Mouse (Mus musculus) kidney, embryonic 15.5 days (tissue): Measurements from ENCODE around the gene Gm45021. TPM values are rescaled to one million over a fixed set of nuclear protein-coding genes. Genes with fewer than 3 reads are reported as not detected.
"Not testable (repeated sequence)": the region's sequence is repeated elsewhere in the genome, so short reads cannot be mapped to it uniquely, and the experiment has no call there.

ENCODE experiments used
- ATAC-seq: fragments of 200-750 bp; cut with Nextera tagmentation; replicated peaks from 2 replicates; pipeline ENCODE4 v1.8.0; 2017; ENCODE audit warnings: moderate TSS enrichment; ENCODE audit not compliant: low FRiP score
- H3K27ac ChIP-seq: fragments of 300-500 bp; sonication (generic); 2 replicates; pipeline ENCODE4 v1.5.1; 2015; ENCODE audit warnings: mild to moderate bottlenecking, inconsistent platforms
- H3K27me3 ChIP-seq: fragments of 300-500 bp; sonication (generic); 2 replicates; pipeline ENCODE4 v1.6.1; 2015; ENCODE audit warnings: inconsistent platforms
- H3K36me3 ChIP-seq: fragments of 300-500 bp; sonication (generic); 2 replicates; pipeline ENCODE4 v1.6.1; 2015; ENCODE audit warnings: inconsistent platforms
- H3K4me1 ChIP-seq: fragments of 300-500 bp; sonication (generic); 2 replicates; pipeline ENCODE4 v1.6.1; 2015; ENCODE audit warnings: inconsistent platforms
- H3K4me2 ChIP-seq: fragments of 300-500 bp; sonication (generic); 2 replicates; pipeline ENCODE4 v1.6.1; 2015; ENCODE audit warnings: moderate library complexity, mild to moderate bottlenecking, inconsistent platforms
- H3K4me3 ChIP-seq: fragments of 300-500 bp; sonication (generic); replicated peaks from 2 replicates; pipeline ENCODE4 v1.5.1; 2015; ENCODE audit warnings: mild to moderate bottlenecking, inconsistent platforms
- H3K9ac ChIP-seq: fragments of 300-500 bp; sonication (generic); 2 replicates; pipeline ENCODE4 v1.6.1; 2015; ENCODE audit warnings: mild to moderate bottlenecking, inconsistent platforms
- H3K9me3 ChIP-seq: fragments of 300-500 bp; sonication (generic); replicated peaks from 2 replicates; pipeline ENCODE4 v1.6.1; 2016; ENCODE audit warnings: inconsistent platforms
- WGBS: fragments of 180-500 bp; shearing (Covaris S2); methylation state at CpG from one replicate; pipeline ENCODE4 v1.1.7; 2015; ENCODE audit warnings: mixed read lengths; 5-methylcytosine and 5-hydroxymethylcytosine counted together
- polyA plus RNA-seq: library from polyadenylated mRNA; unstranded; fragments of >200 nt; fragmentation: Nextera tagmentation; extraction: Ambion mirVana; gene quantifications from 2 replicates; pipeline ENCODE4 v1.2.1, GENCODE M21; 2015

Gene Gm45021
- polyA plus RNA-seq, 1 experiment from 2014 or later: not detected

GRCm38 (mm10) chr6:48601271-48602079 lies 12.1 kb downstream of the Gm45021 start, which contains the start of gene Zfp775:
Zfp775 (plus strand) TSS chr6:48602063.
- peaks cover 17% of the 10 kb centered on the region for H3K4me1 ChIP-seq
- H3K4me3 ChIP-seq: peak within 1 kb of the TSS; percentile 65
- ATAC-seq: peak; percentile 99
- H3K9ac ChIP-seq: peak within 1 kb of the TSS; percentile 70
- peak within 1 kb of the TSS; percentile 91 for H3K27ac ChIP-seq
- no peaks in the 10 kb centered on the region for H3K27me3 ChIP-seq
- peak within 1 kb of the TSS; percentile 87 for H3K4me2 ChIP-seq
- H3K9me3 ChIP-seq: peaks cover 17% of the 10 kb centered on the region
- WGBS: 4% methylated on average over 33 of the region's 42 CpGs
- peaks cover 48% of the 10 kb centered on the region for H3K36me3 ChIP-seq

GRCm38 (mm10) chr6:48602080-48602741 lies 12.8 kb downstream of the Gm45021 start:
- Histone ChIP-seq H3K4me2 (peak overlapping the region; percentile 87), H3K27me3 (no peaks in the 10 kb centered on the region), H3K36me3 (peaks cover 41% of the 10 kb centered on the region), H3K9me3 (peaks cover 10% of the 10 kb centered on the region), H3K4me3 (peak overlapping the region; percentile 65), H3K4me1 (peaks cover 17% of the 10 kb centered on the region), H3K9ac (peak overlapping the region; percentile 70), H3K27ac (peak overlapping the region; percentile 65)
- peak; percentile 80 for ATAC-seq
- 1% methylated on average over 28 of the region's 28 CpGs for WGBS

GRCm38 (mm10) chr6:48608124-48608523 lies 18.7 kb downstream of the Gm45021 start:
- Histone ChIP-seq H3K4me1 (no peaks in the 10 kb centered on the region), H3K27ac (no peak overlapping the region), H3K36me3 (peaks cover 8% of the 10 kb centered on the region; the same call in 1 of the 2 replicates), H3K4me2 (no peak overlapping the region), H3K27me3 (no peaks in the 10 kb centered on the region), H3K9me3 (no peaks in the 10 kb centered on the region), H3K4me3 (no peak overlapping the region), H3K9ac (no peak overlapping the region)
- ATAC-seq: no peak
- 52% methylated on average over 2 of the region's 2 CpGs for WGBS

GRCm38 (mm10) chr6:48609512-48609911 lies 20.1 kb downstream of the Gm45021 start:
- H3K4me2 ChIP-seq: no peak overlapping the region
- ATAC-seq: no peak
- H3K9ac ChIP-seq: no peak overlapping the region
- no peaks in the 10 kb centered on the region for H3K4me1 ChIP-seq
- H3K9me3 ChIP-seq: no peaks in the 10 kb centered on the region
- H3K4me3 ChIP-seq: no peak overlapping the region
- peaks cover 20% of the 10 kb centered on the region for H3K36me3 ChIP-seq
- WGBS: 83% methylated on average over 7 of the region's 7 CpGs
- H3K27ac ChIP-seq: no peak overlapping the region
- H3K27me3 ChIP-seq: no peaks in the 10 kb centered on the region

GRCm38 (mm10) chr6:48610657-48611056 lies 21.2 kb downstream of the Gm45021 start:
- Histone ChIP-seq H3K27me3 (no peaks in the 10 kb centered on the region), H3K4me3 (no peak overlapping the region), H3K4me2 (no peak overlapping the region), H3K4me1 (no peaks in the 10 kb centered on the region), H3K9me3 (no peaks in the 10 kb centered on the region), H3K9ac (no peak overlapping the region), H3K27ac (no peak overlapping the region), H3K36me3 (peaks cover 23% of the 10 kb centered on the region)
- ATAC-seq: no peak
- WGBS: 87% methylated on average over 3 of the region's 3 CpGs

- ATAC-seq: no peak
- 95% methylated on average over 4 of the region's 4 CpGs for WGBS
- Histone ChIP-seq H3K27me3 (no peaks in the 10 kb centered on the region), H3K4me1 (no peaks in the 10 kb centered on the region), H3K27ac (no peak overlapping the region), H3K9me3 (no peaks in the 10 kb centered on the region), H3K4me2 (no peak overlapping the region), H3K9ac (no peak overlapping the region), H3K4me3 (no peak overlapping the region), H3K36me3 (peaks cover 23% of the 10 kb centered on the region)
These were observed 24.1 kb downstream of the Gm45021 start for GRCm38 (mm10) chr6:48613464-48613863.

- no peak overlapping the region for H3K9ac ChIP-seq
- peaks cover 32% of the 10 kb centered on the region for H3K36me3 ChIP-seq
- H3K4me3 ChIP-seq: no peak overlapping the region
- no peak overlapping the region for H3K4me2 ChIP-seq
- H3K4me1 ChIP-seq: no peaks in the 10 kb centered on the region
- WGBS: 91% methylated on average over 5 of the region's 5 CpGs
- H3K9me3 ChIP-seq: no peaks in the 10 kb centered on the region
- H3K27me3 ChIP-seq: no peaks in the 10 kb centered on the region
- H3K27ac ChIP-seq: no peak overlapping the region
- ATAC-seq: no peak
These were observed 25.3 kb downstream of the Gm45021 start for GRCm38 (mm10) chr6:48614756-48615155.

- no peak overlapping the region for H3K4me2 ChIP-seq
- H3K27ac ChIP-seq: no peak overlapping the region
- H3K4me1 ChIP-seq: no peaks in the 10 kb centered on the region
- no peak overlapping the region for H3K9ac ChIP-seq
- H3K4me3 ChIP-seq: no peak overlapping the region
- no peak for ATAC-seq
- H3K27me3 ChIP-seq: no peaks in the 10 kb centered on the region
- WGBS: 93% methylated on average over 30 of the region's 30 CpGs
- H3K36me3 ChIP-seq: peaks cover 29% of the 10 kb centered on the region
- H3K9me3 ChIP-seq: no peaks in the 10 kb centered on the region
These were observed 30.6 kb downstream of the Gm45021 start for GRCm38 (mm10) chr6:48620031-48620430.

- whole genome bisulfite sequencing: 90% methylated on average over 8 of the region's 8 CpGs
- H3K9ac ChIP-seq, H3K9me3 ChIP-seq, ATAC-seq, H3K27ac ChIP-seq, H3K4me3 ChIP-seq, H3K4me2 ChIP-seq: not testable (repeated sequence)
- Histone ChIP-seq H3K4me1 (peaks cover 11% of the 10 kb centered on the region), H3K36me3 (peaks cover 24% of the 10 kb centered on the region), H3K27me3 (peaks cover 17% of the 10 kb centered on the region; the same call in 1 of the 2 replicates)
These were observed 32.9 kb downstream of the Gm45021 start for GRCm38 (mm10) chr6:48622186-48622843.

- H3K27ac ChIP-seq: no peak overlapping the region
- no peak overlapping the region for H3K9ac ChIP-seq
- WGBS: 53% methylated on average over 1 of the region's 1 CpGs
- H3K36me3 ChIP-seq: peaks cover 24% of the 10 kb centered on the region
- peaks cover 22% of the 10 kb centered on the region for H3K4me1 ChIP-seq
- H3K4me3 ChIP-seq: no peak overlapping the region
- no peak for ATAC-seq
- H3K4me2 ChIP-seq: no peak overlapping the region
- H3K9me3 ChIP-seq: no peaks in the 10 kb centered on the region
- H3K27me3 ChIP-seq: peaks cover 28% of the 10 kb centered on the region
These were observed 34.0 kb downstream of the Gm45021 start for GRCm38 (mm10) chr6:48623460-48623859.

GRCm38 (mm10) chr6:48626464-48626863 lies 37.1 kb downstream of the Gm45021 start, which contains the start of gene AI854703:
AI854703 (plus strand) TSS chr6:48626764.
- Histone ChIP-seq H3K9me3 (no peaks in the 10 kb centered on the region), H3K36me3 (no peaks in the 10 kb centered on the region), H3K4me2 (peak within 1 kb of the TSS; percentile 89), H3K4me3 (peak within 1 kb of the TSS; percentile 49), H3K27ac (peak within 1 kb of the TSS; percentile 75; the same call in 1 of the 2 replicates), H3K4me1 (peaks cover 39% of the 10 kb centered on the region), H3K9ac (peak within 1 kb of the TSS; percentile 34), H3K27me3 (peaks cover 38% of the 10 kb centered on the region)
- 29% methylated on average over 8 of the region's 8 CpGs for WGBS
- no peak for ATAC-seq
